Mouse (Mus musculus) liver, adult (tissue): ENCODE results near the gene Rhoa.

Experiments used
- GATA4 ChIP-seq: IDR thresholded peaks from 2 replicates; pipeline ENCODE4 v1.6.1; 2014; ENCODE audit warnings: mild to moderate bottlenecking, low read length; ENCODE audit not compliant: insufficient replicate concordance

Gene Rhoa

DNA sequence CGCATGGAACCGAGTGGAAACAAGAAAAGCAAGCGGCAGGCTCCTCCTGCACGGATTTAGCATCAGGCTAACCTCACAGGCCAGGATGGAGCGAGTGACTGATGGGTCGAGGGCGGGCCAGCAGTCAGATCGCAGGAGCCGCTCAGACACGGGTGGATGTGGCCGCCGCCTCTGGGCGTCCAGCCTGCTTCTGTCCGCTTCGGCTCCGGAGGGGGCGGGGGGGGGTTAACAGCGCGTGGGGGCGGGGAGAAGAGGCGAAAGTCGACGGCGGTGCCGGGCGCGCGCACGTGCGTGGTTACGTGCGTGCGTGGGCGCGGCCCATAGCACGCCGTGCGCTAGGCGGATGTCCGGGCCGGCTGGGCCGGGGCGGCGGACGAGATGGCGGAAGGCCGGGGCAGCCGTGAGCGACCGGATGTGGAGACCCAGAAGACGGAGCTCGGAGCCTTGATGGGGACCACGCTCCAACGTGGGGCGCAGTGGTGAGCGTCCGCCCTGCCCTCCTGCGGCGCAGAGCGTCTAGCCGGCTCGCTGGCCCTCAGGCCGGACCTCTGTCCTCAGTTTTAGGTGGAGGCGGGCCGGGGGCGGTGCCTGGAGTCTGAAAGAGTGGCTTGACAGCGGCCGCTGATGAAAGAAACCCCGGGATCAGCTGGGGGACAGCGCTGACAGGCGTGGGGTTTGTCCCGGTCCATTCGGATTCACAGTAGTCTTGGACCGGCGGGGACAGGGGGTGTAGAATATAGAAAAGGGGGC is 41.8 kb downstream of the Rhoa start, which contains the start of gene Usp4:
Gene Usp4 (plus strand): TSS at position 314 of the 750 bp plus-strand sequence.
- TF ChIP-seq GATA4 = no peak

DNA sequence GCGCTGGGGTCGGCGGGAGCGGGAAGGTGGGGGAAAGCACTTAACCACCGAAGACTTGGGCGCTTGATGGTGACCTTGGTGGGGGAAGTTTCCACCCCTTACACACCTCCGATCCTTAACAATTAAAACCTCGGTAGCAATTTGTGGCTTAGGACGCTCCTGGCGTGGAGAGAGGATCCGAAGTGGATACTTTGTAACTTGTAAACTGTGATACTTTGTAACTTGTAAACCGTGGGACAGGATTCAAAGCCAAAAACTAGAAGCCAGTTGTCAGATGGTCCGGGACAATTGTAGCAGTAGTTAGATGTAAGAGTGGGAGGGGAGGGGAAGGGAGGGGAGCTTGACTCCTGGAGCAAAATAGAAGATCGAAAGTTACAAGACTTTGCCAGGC is 42.4 kb downstream of the Rhoa start:
- no peak for TF ChIP-seq GATA4

DNA sequence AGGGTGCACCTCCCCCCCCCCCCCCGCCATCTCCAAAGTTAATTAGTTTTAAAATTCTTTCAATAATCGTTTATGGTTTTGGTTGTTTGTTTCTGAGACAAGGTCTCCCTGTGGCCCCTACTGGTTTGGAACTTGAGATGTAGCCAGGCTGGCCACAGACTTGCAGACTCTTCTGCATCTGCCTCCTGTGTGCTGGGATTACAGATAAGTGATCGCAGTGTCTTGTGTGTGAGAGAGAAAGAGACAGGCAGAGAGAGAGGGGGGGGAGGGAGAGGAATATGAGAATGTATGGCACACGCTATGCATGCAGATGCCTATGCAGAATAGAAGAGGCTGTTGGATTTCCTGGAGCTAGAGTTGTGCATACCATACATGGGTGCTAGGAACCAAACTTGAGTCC is 43.8 kb downstream of the Rhoa start:
- no peak for TF ChIP-seq GATA4

DNA sequence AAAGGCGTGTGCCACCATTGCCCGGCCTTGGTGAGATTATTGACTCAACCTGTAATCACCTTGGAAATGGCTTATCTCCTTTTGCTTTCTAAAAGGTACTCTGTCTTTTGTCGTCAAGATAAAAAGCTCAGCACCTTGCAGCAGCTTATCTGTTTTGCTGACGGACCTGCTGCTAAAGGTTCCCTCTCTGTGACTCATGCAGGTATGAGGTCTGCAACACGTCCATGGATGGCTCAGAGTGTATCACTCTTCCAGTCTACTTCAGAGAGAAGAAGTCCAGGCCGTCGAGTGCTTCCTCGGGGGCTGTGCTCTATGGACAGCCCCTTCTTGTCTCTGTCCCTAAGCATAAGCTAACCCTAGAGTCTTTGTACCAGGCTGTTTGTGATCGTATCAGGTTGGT is 72.3 kb downstream of the Rhoa start:
- TF ChIP-seq GATA4 = no peak

DNA sequence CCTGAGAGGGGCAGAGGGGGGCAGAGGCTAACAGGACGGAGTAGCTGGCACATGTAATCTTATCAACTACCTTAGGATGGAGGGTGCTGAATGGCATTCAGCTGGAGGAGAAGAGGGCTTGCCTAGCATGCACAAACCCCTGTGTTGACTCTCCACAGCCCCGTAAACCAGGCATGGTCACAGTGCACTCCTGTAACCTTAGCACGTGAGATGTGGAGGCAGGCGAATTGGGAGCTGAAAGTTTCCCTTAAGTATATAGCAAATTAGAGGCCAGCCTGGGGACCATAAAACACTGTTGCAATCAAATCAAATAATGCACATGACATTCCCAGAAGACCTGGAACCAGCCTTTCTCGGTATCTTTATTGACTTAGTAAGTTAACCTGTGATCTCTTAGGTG is 72.8 kb downstream of the Rhoa start:
- TF ChIP-seq GATA4 = no peak

DNA sequence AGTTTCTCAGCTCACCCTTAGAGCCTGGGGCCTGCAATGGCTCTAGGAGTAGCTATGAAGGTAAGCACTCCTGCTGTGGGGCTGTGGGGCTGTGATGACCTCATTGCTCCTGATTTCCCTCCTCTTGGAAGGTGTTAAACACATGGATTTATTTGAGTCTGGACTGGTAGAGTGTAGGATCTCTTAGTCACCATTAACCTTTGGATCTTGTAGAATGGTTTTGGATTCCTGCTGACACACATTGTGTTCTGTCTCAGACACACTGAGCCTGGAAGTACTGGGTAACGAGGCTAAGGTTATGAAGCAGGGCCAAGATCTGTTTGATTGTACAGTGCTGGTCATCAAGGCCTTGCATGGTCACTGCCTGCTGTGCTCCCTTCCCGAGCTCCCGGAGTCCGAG is 73.4 kb downstream of the Rhoa start:
- no peak; the same call in 1 of the 2 replicates for TF ChIP-seq GATA4

DNA sequence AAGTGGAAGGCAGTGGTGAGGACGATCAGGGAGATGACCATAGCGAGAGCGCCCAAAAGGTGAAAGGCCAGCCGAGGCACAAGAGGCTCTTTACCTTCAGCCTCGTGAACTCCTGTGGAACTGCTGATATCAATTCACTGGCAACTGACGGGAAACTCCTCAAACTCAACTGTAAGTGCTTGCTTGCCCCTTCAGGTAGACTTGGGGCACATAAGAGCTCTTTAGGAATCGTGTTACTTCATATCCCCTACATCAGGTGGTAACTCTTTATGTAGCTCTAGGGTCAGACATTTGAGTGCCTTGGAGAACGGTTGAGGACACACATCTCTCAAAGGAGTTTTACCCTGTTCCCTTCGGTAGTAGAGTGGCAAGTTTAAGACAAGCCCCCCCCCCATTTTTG is 75.5 kb downstream of the Rhoa start:
- TF ChIP-seq GATA4 = no peak

DNA sequence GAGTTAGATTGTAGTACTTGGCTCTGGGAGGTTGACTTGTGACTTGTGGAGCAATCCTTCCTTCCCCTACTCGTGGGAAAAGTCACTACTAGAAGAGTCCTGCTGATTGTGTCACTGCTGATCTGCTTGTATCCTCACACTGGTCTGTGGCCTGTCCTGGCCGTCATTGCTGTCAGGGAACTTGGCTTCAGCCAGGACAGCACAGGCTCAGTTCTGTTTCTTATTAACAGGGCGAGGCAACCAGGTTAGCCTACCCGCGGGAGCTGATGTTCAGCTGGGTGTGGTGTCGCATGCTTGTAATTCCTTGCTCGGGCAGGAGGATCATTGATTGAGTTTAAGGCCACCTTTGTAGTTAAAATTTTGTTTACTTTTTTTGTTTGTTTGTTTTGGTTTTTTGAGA is 79.1 kb downstream of the Rhoa start:
- TF ChIP-seq GATA4 = no peak

DNA sequence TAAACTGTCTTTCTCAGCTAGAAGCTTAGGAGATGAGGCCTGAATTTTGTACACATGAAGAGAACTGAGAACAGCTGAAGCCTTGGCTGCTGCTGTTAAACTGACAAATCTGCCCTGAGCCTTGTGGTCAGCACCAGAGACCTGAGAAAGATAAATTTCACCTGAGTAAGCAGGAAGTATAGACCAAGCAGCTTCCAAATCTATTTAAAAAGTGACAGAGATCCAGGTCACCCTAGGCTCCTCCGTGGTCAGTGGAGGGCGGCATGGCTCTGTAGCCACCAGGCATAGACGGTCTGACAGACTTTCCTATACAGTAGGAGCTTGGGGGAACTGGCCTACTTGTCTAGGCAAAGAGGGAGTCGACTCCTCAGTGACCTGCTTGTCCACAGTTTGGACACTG is 80.9 kb downstream of the Rhoa start:
- no peak for TF ChIP-seq GATA4
